Mouse (Mus musculus) adrenal gland, adult 2 months (tissue): Measurements from ENCODE around the gene Aldh8a1. TPM values are rescaled to one million over a fixed set of nuclear protein-coding genes. Genes with fewer than 3 reads are reported as not detected.
A peak's percentile ranks its signal among the peaks of the same experiment; 100 is the strongest.

ENCODE experiments used
- DNase-seq: peaks from one replicate; pipeline ENCODE4 v3.0.0; 2021
- polyA plus RNA-seq: library from polyadenylated mRNA; depleted of rRNA; stranded (reverse); fragments of >200 nt; gene quantifications from 2 replicates; pipeline ENCODE4 v1.2.3, GENCODE M21; 2012; rRNA removed
- total RNA-seq, 2 experiments: library from RNA; stranded (reverse); gene quantifications; 2 replicates each; pipeline ENCODE4 v1.2.3; 2021

Aldh8a1 gene
- total and polyA plus RNA-seq, 3 experiments = 0.46 TPM; not detected in 2

DNA sequence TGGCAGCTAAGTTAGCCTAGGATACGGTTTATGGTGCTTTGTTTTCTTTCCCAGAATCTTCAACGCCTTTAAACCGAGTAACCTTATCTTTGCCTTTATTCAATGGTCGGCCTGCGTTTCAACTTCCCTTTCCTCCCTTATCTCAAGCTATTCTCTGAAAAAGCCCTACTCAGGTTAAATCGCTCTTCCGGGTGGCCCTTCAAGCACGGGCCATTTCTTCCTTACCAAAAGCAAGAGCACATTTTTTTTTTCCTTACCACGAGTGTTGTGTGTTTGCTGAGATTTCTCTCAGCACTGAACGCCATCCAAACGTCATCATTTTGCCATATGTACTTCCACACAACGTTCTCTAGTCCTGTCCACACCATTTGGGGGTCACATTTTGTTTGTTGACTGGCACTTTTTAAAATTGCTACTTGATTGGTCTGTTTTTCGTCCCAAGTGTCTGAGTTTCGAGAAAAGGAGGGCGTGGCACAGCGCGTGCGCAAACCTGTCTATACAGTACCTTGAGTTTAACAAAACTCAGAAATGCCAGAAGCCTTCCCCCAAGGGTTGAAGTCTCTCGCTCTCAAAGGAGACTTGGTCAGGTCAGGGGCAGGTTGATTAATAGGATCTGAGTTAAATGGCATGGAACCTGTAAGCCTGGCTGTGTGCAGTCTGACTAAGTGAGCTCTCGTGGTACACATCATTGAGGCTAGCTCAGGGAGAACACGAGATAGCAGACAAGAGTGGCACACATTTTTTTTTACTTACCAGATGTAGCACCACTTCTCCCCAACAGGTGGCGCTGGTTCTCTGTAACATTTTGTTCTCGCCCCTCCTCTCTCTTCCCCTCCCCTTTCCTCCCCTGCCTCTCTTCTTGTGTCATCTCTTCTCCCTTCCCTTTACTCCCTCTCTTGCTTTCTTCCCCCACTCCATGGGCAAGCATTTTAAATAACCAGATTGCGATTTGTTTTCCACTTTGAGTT, 43.6 kb downstream of the Aldh8a1 start:
- DNase-seq = peak; percentile 46

DNA sequence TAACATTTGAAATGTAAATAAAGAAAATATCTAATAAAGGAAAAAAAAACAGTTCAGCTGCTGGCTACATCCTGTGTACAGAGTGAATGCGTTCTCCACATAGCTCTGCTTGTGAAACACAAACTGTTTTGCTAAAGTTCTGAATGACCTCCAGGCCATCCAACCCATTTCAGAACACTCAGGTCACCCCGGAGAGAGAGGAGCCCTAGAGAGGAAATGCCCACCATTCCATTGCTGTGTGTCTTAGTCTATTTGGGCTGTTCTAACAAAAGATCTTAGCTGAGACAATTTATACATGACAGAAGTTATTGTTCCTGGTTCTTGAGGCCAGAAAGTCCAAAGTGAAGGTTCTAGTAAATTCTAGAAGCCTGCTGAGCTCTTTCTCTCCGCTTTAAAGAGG, 49.4 kb downstream of the Aldh8a1 start:
- peak; percentile 19 for DNase-seq

DNA sequence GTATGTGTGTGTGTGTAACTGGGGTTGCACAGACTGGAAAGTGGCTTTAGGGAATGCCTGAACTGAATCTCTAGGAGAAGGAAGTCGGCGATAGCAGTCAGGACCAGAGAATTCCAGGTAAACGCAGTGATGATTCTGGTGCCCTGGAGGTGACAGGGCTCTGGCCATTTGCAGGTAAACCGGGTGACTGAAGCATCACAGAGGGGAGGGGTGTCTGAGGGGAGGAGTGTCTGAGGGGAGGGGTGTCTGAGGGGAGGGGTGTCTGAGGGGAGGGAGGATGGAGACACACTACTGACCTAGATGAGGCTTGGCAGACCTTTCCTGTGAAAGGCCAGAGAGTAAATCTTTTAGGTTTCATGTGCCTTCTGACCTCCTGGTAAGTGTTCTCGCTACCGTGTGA, 50.9 kb downstream of the Aldh8a1 start:
- DNase-seq = no peak

DNA sequence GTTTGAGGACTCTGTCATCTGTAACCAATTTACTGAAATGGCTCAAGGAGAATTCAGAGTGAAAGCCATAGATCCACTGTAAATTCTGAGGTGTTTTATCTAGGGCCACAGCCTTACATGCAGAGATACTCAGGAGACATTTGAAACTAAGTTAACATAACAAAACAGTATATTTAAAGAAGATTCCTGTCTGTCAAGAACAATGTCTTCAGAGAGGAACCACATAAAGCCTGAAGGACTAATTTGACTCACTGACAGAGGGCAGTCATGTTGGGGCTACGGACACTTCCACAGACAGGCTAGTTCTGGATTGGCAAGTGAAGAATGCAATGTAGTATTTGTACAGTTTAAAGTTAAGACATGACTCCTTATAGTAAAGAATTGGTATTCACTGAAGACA, 62.2 kb downstream of the Aldh8a1 start:
- DNase-seq = no peak

DNA sequence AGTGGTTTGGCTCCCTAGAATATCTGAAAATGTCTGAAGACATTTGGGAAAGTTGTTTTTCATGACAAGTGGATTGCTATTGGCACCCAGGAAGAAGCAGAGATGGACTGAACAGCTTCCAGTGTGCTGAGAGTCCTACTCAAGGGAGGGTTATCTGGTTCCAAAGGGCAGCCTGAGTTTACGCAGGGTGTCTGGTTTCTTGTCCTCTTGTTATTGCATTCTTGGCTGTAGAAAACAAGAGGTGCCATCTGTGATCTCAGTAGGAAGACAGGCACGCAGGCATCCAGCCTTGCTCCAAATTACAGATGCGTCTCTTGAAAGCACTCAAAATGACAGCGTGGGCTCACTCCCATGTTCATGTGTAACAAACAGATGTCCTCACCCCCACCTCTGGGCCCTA, 63.9 kb downstream of the Aldh8a1 start:
- no peak for DNase-seq

DNA sequence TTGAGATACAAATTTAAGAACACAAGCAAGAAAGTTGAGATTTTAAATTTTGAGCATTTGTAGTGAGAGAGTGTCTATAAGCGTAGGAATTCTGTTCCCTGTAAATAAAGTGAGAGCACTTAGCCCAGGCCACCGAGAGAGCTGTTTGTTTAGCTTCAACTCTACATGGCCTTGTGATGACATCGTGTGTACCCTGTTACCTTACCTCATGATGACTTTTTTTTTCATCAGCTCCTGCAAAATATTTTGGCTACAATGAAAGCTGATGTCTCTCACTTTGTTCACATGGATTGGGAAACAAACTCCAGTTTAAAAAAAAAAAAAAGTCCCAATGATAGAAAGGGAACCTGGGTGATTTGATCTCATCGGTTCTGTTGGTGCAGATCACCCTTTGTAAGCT, 64.6 kb downstream of the Aldh8a1 start:
- no peak for DNase-seq

DNA sequence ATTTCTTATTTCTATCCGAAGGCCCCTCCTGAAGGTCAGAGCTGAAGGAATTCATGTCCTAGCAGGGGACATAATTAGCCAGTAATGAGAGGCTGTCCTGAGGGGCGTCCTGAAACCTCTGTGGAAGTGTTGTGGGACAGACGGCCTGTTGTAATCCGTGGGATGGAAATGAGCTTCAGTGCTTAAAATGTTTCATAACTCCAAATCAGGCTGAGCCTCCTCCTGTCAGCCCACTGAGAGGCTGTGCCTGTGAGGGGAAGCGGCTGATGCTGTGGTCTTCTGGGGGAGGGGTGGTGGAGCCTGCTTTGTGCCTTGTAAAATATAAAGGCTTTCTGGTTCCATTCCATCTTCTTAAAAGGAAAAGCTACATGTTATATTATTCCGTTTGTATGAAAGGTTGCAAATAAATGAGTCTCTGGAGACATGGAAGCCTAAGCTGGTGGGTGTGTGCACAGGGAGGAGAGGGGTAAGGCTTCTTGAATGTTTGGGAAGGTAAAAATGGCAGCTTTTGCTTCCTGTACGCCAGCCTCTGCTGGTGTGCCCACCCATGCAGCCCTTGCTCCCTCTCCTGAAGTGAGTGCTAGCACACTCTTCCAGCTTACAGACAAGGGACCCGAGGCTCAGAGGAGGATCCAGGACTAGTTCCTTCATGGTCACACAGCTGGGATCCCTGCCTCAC, 66.7 kb downstream of the Aldh8a1 start:
- DNase-seq = no peak

DNA sequence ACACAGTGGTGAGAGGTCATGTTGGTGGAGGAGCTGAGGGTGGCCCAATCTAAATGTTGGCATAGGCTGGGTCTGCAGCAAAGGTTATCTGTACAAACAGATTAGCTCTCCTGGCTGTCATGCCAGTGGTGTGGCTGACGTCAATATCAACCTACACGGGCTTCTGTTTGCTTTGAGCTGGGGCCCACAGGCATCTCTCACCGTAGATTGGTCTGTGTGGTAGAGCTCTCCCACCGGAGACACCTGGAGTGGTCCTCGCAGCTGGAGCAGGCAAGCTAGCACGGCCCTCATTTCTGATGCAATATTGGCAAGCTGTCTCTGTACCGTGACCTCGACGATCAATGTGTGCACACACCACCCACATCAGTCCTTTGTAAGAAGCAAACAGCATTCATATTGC, 67.3 kb downstream of the Aldh8a1 start:
- DNase-seq = no peak

Other genes with a start within 250 kb of the Aldh8a1 start
- gene Myb, start 216.3 kb upstream of the Aldh8a1 start, total RNA-seq = under 1 TPM; 0.10 to 0.29 TPM
- gene Myb, start 216.3 kb upstream of the Aldh8a1 start, polyA plus RNA-seq = 0.03 and 0.09 TPM in 2 replicates
- 10 to 100 TPM; 62.9 to 75.6 TPM for gene Hbs1l, start 81.3 kb upstream of the Aldh8a1 start, total RNA-seq
- 5.6 and 7.4 TPM in 2 replicates for gene Hbs1l, start 81.3 kb upstream of the Aldh8a1 start, polyA plus RNA-seq
- not detected for gene 1700020N01Rik, start 215.9 kb downstream of the Aldh8a1 start, total RNA-seq
- gene 1700020N01Rik, start 215.9 kb downstream of the Aldh8a1 start, polyA plus RNA-seq = not detected in 2 replicates